16 mouse cellular contexts compared by ENCODE assay signal in the genomic region with DNA sequence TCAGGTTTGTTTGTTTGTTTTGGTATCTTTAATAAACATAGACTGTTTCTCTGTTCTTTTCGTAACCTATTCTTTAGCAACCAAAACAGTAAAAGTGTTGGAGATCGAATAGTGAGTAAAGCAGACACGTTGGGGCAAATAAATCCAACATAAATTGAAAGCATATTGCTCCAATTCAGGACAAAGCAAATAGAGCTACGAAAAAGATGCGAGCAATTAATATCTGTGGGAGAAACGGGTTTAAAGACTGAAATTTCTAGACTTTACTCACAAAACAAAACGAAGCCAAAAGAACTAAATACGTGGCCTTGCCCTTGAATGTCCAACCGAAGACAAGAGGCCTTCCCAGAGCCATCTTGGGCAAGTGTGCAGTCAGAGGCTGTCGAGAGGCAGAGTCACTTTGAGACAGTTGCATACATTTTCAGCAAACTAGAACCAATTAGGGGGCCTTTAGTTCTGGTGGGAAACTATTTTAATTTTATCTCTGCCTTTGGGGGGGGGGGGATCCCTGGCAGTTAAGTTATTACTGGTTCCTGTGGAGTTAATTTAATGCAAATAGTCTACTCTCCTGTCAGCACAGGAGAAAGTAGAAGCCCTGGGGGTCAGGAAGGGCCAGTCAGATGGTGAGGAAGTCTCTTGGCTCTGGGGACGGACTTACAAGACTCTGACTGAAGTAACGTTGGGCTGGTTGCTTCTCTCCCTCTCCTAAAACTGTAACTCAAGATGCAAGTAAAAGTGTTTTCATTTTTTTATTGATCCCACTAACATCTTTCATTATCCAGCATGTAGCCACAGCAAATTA. TPM values are rescaled to one million over a fixed set of nuclear protein-coding genes. Genes with fewer than 3 reads are reported as not detected.
A peak's percentile ranks its signal among the peaks of the same experiment; 100 is the strongest.
DNase-seq lines count a peak whose midpoint lies in the region; ATAC-seq and TF ChIP-seq lines count a peak whose summit lies in the region.
"Had no signal": no experiment of that assay in that cellular context is flagged by ENCODE, and none has a peak within 500 bp of the region (broad histone marks: within the 10 kb centered on the region; RNA-seq: fewer than 3 reads in every experiment).

No protein-coding gene starts in this region.

- peaks cover 99% of the 10 kb centered on the region for H3K27me3 ChIP-seq in hindbrain, embryonic 10.5 days (ENCODE audit: insufficient read depth, poor library complexity, severe bottlenecking)
- H3K27me3 ChIP-seq in hindbrain, postnatal 0 days (ENCODE audit: insufficient read depth, low read length), result peaks cover 55% of the 10 kb centered on the region
- H3K27me3 ChIP-seq in liver, embryonic 13.5 days, result peaks cover 98% of the 10 kb centered on the region
- H3K27me3 ChIP-seq in neural tube, embryonic 11.5 days (ENCODE audit: control insufficient read depth, insufficient read depth, low read length), result peaks cover 85% of the 10 kb centered on the region

- TF ChIP-seq CTCF in hindbrain, postnatal 0 days (IDR thresholded peaks at IDR 0.05; ENCODE audit: low read depth), result no peak

- H3K36me3 ChIP-seq in hindbrain, embryonic 10.5 days, result no peaks in the 10 kb centered on the region
- H3K36me3 ChIP-seq in hindbrain, postnatal 0 days (ENCODE audit: insufficient read depth, low read length), result no peaks in the 10 kb centered on the region
- H3K36me3 ChIP-seq in liver, embryonic 13.5 days, result no peaks in the 10 kb centered on the region
- no peaks in the 10 kb centered on the region for H3K36me3 ChIP-seq in neural tube, embryonic 11.5 days (ENCODE audit: control insufficient read depth, insufficient read depth, low read length)

- DNase-seq in hindbrain, embryonic 10.5 days (ENCODE audit: low spot score), result peak; percentile 30
- no peak for DNase-seq in hindbrain, postnatal 0 days (ENCODE audit: low spot score)
- peak; percentile 54 for DNase-seq in embryo, embryonic 9.5 days (ENCODE audit: extremely low spot score)
- DNase-seq in liver, embryonic 13.5 days, result no peak
- DNase-seq in neural tube, embryonic 11.5 days (ENCODE audit: low spot score), result peak; percentile 34
- DNase-seq in lung, postnatal 14 days, result no peak
- DNase-seq in urinary bladder, postnatal 10 days (ENCODE audit: low spot score), result no peak
- DNase-seq in heart, postnatal 14 days, result no peak
- DNase-seq: gastrocnemius, postnatal 10 days; kidney, adult 9 months; layer of hippocampus, adult 9-11 months; left cerebral cortex, postnatal 4 days; lung, postnatal 10 days; right cerebral cortex, postnatal 25 days had no signal

- H3K4me2 ChIP-seq in hindbrain, postnatal 0 days (ENCODE audit: low read depth, low read length), result no peak overlapping the region
- peak overlapping the region; percentile 60 for H3K4me2 ChIP-seq in liver, embryonic 13.5 days
- H3K4me2 ChIP-seq in neural tube, embryonic 11.5 days (ENCODE audit: low read depth), result no peak overlapping the region

- peaks cover 61% of the 10 kb centered on the region for H3K4me1 ChIP-seq in hindbrain, embryonic 10.5 days (replicated peaks)
- H3K4me1 ChIP-seq in hindbrain, postnatal 0 days (ENCODE audit: insufficient read depth, low read length), result peaks cover 12% of the 10 kb centered on the region
- 0 out of 2 replicates have a peak, but pooled peaks cover 2% of the 10 kb centered on the region for H3K4me1 ChIP-seq in liver, embryonic 13.5 days (replicated peaks)
- peaks cover 21% of the 10 kb centered on the region for H3K4me1 ChIP-seq in neural tube, embryonic 11.5 days (ENCODE audit: control insufficient read depth, insufficient read depth, low read length)

- H3K27ac ChIP-seq in hindbrain, embryonic 10.5 days, result peak overlapping the region; percentile 88
- no peak overlapping the region for H3K27ac ChIP-seq in hindbrain, postnatal 0 days
- no peak overlapping the region for H3K27ac ChIP-seq in liver, embryonic 13.5 days
- H3K27ac ChIP-seq in neural tube, embryonic 11.5 days (ENCODE audit: low read depth, low read length), result no peak overlapping the region

- WGBS in hindbrain, embryonic 10.5 days, result 4% methylated on average over 12 of the region's 12 CpGs
- 5% methylated on average over 12 of the region's 12 CpGs for WGBS in hindbrain, postnatal 0 days
- WGBS in liver, embryonic 13.5 days (ENCODE audit: insufficient replicate concordance), result 7% methylated on average over 12 of the region's 12 CpGs
- WGBS in neural tube, embryonic 11.5 days, result 3% methylated on average over 12 of the region's 12 CpGs

- no peak for ATAC-seq in hindbrain, postnatal 0 days
- ATAC-seq in liver, embryonic 13.5 days (ENCODE audit: low read depth), result no peak
- no peak for ATAC-seq in neural tube, embryonic 11.5 days (ENCODE audit: insufficient read depth, low FRiP score, low TSS enrichment)

- intact Hi-C loops in heart, postnatal 14 days (cut with DNase I), result no loop called here

- no peaks in the 10 kb centered on the region for H3K9me3 ChIP-seq in hindbrain, embryonic 10.5 days
- H3K9me3 ChIP-seq in hindbrain, postnatal 0 days (ENCODE audit: low read length), result no peaks in the 10 kb centered on the region
- no peaks in the 10 kb centered on the region for H3K9me3 ChIP-seq in liver, embryonic 13.5 days (replicated peaks)
- no peaks in the 10 kb centered on the region for H3K9me3 ChIP-seq in neural tube, embryonic 11.5 days (ENCODE audit: control insufficient read depth, low read length)

- H3K9ac ChIP-seq in hindbrain, postnatal 0 days (replicated peaks; ENCODE audit: low read length), result no peak overlapping the region
- no peak overlapping the region for H3K9ac ChIP-seq in liver, embryonic 13.5 days
- no peak overlapping the region for H3K9ac ChIP-seq in neural tube, embryonic 11.5 days (ENCODE audit: low read length)

- peak overlapping the region; percentile 62 for H3K4me3 ChIP-seq in hindbrain, embryonic 10.5 days
- no peak overlapping the region for H3K4me3 ChIP-seq in hindbrain, postnatal 0 days (ENCODE audit: low read length)
- no peak overlapping the region for H3K4me3 ChIP-seq in liver, embryonic 13.5 days (replicated peaks)
- H3K4me3 ChIP-seq in neural tube, embryonic 11.5 days (ENCODE audit: low read depth, low read length), result no peak overlapping the region

RNA-seq across cellular contexts. Expression of a gene that starts 11.5 kb away (rescaled TPM):
- 10.8 and 12.2 TPM in 2 replicates for polyA plus RNA-seq in hindbrain, embryonic 10.5 days (2016; fragmentation: Nextera tagmentation; extraction: Ambion mirVana)
- total RNA-seq in hindbrain, postnatal 0 days (2014; rRNA removed), result 2.6 and 4.2 TPM in 2 replicates
- polyA plus RNA-seq in hindbrain, postnatal 0 days (2015; fragmentation: Nextera tagmentation; extraction: Ambion mirVana), result 1.9 and 2.6 TPM in 2 replicates
- 1.2 and 1.6 TPM in 2 replicates for polyA plus RNA-seq in liver, embryonic 13.5 days (2015; fragmentation: Nextera tagmentation; extraction: Ambion mirVana)
- 8.6 and 10.1 TPM in 2 replicates for polyA plus RNA-seq in neural tube, embryonic 11.5 days (2014; fragmentation: Nextera tagmentation; extraction: Ambion mirVana)
- total RNA-seq in heart, postnatal 14 days (2021), result not detected
- total RNA-seq: gastrocnemius, postnatal 10 days had no signal
- polyA plus RNA-seq: heart, embryonic 14.5 days; urinary bladder, adult 2 months had no signal

Comparison
In these comparisons a context has a peak if more than half of its experiments do, and no peak if none do; other contexts are left out.
1. DNase-seq: peak in hindbrain, embryonic 10.5 days (single experiment), embryo, embryonic 9.5 days (single experiment) and neural tube, embryonic 11.5 days (single experiment); none in hindbrain, postnatal 0 days (single experiment), liver, embryonic 13.5 days (single experiment), lung, postnatal 14 days (single experiment), urinary bladder, postnatal 10 days (single experiment) and heart, postnatal 14 days (0 of 2).